Mouse (Mus musculus) ES-Bruce4 (cell line): ENCODE data around the gene Abca3.

Experiments
- CTCF ChIP-seq: IDR thresholded peaks from one replicate; pipeline ENCODE4 v1.8.1; 2011; ENCODE audit warnings: low read depth, low read length
- EP300 ChIP-seq: IDR thresholded peaks from 2 replicates; pipeline ENCODE4 v1.6.1; 2011; ENCODE audit warnings: low read depth, low read length; ENCODE audit not compliant: insufficient read depth
- POLR2A ChIP-seq: IDR thresholded peaks from one replicate; pipeline ENCODE4 v1.8.1; 2011; ENCODE audit warnings: low read length; ENCODE audit not compliant: insufficient read depth

DNA sequence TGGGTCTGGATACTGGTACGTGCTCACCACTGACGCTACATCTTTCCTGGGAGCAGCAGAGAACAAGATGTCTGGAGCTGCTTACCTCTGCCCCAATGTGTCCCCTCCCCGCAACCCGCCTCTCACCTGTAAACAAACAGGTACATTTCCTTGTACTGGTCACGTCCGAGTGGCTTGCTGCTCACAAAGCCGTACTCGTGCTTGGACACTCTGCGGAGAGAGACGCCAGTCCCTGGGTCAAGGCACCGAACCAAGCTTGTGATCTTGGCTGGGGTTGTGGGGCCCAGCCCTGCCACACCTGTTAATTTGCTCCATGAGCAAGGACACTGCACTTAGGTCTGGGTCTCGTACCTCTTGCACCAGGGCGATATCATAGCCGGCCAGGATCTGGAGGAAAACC lies 90.4 kb downstream of the Abca3 start:
- TF ChIP-seq POLR2A = no peak
- TF ChIP-seq CTCF = no peak
- TF ChIP-seq EP300 = no peak
